Mouse (Mus musculus) induced T-regulatory cell, adult 2 months (primary cell): ENCODE results near the gene Serinc5.
"Not testable (repeated sequence)": the region's sequence is repeated elsewhere in the genome, so short reads cannot be mapped to it uniquely, and the experiment has no call there.

ENCODE experiments used
- DNase-seq: peaks from one replicate; pipeline ENCODE4 v3.0.0-alpha.2; 2012; ENCODE audit warnings: low read depth

Serinc5 gene

GRCm38 (mm10) chr13:92668214-92668985 is 57.5 kb downstream of the Serinc5 start:
- no peak for DNase-seq

GRCm38 (mm10) chr13:92671727-92672126 is 60.8 kb downstream of the Serinc5 start:
- DNase-seq = peak; percentile 17

- peak; percentile 14 for DNase-seq
Measured at GRCm38 (mm10) chr13:92674676-92675075, 63.8 kb downstream of the Serinc5 start.

DNA sequence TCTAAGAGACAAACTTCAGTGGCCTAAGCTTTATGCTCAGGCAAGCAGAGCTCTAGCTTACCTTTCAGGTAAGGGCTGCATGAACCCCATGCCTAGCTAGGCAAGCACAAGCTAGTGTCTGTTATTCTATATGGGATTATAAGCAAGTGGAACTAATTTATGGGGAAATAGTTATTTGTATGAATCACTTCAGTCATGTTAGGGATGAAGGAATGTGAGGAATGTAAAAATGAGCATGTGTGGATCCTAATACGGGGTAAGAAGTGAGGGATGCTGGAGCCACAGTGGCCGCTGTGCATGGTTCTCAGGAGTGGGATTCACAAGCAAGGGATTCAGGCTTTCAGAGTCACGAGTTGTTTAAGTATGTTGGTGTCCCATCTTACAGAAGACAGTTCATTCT is 64.4 kb downstream of the Serinc5 start:
- DNase-seq = no peak

- DNase-seq = no peak
Measured at GRCm38 (mm10) chr13:92675897-92676584, 65.2 kb downstream of the Serinc5 start.

GRCm38 (mm10) chr13:92677656-92678055 is 66.8 kb downstream of the Serinc5 start:
- no peak for DNase-seq

- DNase-seq = no peak
Measured at GRCm38 (mm10) chr13:92679661-92680060, 68.8 kb downstream of the Serinc5 start.

- no peak for DNase-seq
Measured at GRCm38 (mm10) chr13:92681541-92681940, 70.7 kb downstream of the Serinc5 start.

DNA sequence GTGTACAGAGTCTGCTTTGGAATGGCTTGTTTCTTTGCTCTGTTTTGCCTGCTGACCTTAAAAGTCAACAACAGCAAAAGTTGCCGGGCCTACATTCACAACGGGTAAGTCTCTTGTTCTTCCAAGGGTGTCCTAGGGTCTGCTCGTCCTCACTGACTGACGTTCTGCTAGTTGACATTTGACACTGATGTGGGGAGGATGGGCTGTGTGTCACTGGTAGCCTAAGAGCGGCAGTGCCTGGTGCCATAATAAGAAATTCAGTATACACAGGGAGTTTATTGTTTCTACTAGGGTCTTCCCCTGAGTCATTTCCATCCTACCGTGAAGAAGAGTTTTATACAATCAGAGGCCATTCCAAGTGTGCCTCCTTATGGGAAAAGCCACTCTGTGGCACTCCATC is 71.9 kb downstream of the Serinc5 start:
- DNase-seq = no peak

GRCm38 (mm10) chr13:92683464-92683863 is 72.6 kb downstream of the Serinc5 start:
- no peak for DNase-seq

DNA sequence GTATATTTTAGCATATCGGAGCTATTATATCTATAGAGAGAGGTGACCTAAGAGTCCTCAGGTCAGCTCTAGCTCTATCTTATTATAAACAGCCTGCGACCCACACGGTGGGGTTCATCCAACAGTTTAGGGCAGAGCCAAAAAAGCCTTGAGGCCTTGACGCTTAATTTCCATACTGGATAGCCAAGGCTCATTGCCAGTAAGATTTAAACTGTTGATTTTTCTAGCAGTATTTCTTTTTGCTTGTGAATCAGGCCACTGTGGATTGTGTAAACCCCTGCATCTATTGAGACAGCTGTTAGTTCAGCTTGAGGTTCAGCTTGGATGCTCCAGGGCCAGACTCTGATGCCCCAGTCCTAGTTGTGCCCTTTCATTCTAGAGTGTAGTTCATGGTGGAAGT is 73.4 kb downstream of the Serinc5 start:
- no peak for DNase-seq

DNA sequence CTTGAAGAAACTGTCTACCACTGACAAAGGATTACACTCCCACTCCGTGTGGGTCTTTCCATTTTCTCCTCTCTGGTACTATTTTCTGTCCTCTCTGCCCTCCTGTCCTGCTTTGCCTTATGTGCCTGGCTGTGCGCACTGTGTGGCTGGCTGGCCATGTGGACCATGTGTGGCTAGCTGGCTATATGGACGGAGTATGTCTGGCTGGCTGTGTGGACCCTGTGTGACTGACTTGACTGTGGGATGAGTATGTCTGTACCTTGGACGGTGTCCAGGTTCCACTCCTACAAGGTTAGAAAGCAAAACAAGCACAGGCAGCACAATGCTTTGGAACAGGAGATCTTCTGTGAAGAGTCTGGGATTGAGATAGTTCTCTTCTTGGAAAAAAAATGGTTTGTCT is 74.4 kb downstream of the Serinc5 start:
- DNase-seq = no peak

- not testable (repeated sequence) for DNase-seq
Measured at GRCm38 (mm10) chr13:92687151-92687550, 76.3 kb downstream of the Serinc5 start.

DNA sequence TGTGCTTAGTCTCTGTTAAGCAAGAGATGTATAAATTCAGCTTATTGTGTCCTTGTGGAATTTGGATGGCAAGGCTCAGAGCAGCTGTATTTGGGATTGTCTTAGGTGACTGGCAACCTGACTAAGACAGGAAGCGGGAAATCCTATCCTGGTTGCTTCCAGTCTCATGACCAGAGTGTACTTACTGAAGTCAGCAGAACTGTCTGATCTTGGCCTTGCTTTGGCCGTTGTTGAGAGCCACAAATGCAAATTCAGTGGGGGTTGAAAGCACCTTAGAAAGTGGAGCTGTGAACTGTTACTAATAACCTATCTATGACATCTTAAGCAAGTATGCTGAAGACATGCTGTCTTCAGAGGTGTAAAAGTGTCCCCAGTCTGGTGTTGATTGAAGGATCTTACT is 78.2 kb downstream of the Serinc5 start:
- no peak for DNase-seq

GRCm38 (mm10) chr13:92693866-92694550 is 83.1 kb downstream of the Serinc5 start:
- no peak for DNase-seq

DNA sequence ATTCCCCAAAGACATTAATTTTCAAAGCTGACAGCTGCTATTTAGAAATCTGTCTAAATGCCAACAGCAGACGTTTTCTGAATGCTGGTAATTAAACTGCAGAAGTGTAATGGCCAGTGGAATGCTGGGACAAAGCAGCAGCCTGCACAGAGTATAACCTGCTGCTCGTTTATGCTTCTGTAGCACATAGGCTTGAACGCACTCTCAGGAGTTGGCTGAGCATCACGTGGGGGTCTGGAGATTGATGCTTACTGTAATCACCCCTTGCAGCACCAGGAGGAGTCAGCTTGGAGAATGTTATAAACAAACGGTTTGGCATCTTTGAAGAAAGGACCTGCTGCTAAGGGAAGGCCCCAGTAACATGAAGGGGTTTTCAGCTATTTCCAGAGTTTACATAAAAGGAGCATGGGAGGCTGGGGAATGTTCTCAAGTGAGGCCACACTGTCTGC is 85.6 kb downstream of the Serinc5 start:
- DNase-seq = no peak

- no peak for DNase-seq
Measured at GRCm38 (mm10) chr13:92697141-92697540, 86.2 kb downstream of the Serinc5 start.

DNA sequence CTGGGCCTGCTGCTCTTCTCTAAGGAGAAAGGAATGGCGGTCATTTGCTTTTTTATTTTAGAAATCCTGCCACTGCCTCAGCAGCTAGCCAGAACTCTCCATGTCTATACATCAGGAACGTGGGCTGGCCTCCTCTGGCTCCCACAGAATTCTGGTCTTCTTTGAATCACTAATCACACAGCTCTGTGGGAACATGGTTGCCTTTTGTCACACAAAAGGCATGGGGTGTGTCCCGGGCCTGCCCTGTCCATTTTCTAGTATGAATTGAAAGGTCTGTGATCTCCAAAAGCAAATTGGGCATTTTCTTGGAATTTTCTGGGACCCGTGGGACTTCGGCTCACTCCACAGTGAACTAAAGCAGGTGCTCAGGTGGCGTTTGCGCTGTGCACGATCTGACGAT is 87.9 kb downstream of the Serinc5 start:
- DNase-seq = no peak

- no peak for DNase-seq
Measured at GRCm38 (mm10) chr13:92699395-92699794, 88.5 kb downstream of the Serinc5 start.

GRCm38 (mm10) chr13:92702035-92702434 is 91.1 kb downstream of the Serinc5 start:
- no peak for DNase-seq

GRCm38 (mm10) chr13:92703241-92704027 is 92.5 kb downstream of the Serinc5 start:
- DNase-seq = peak; percentile 10

DNA sequence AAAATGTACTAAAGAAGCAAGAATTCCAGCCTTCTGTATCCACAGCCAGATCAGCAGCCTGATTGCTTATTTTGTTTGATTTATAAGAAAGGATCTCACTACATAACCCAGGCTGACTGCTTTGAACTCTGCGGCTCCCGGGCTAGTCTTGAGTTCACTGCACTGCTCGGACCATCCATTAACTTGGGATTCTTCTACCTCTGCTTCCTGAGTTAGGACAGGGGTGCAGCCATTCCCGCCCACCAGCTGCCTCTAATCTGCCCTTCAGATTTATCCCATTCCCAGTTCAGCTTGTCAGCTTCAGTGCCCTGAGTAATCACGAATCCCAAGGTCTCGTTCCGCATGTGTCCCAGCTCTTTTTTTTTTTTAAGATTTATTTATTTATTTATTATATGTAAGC is 93.3 kb downstream of the Serinc5 start:
- DNase-seq = no peak
